Mouse (Mus musculus) regulatory T cell (primary cell): Measurements from ENCODE around the gene Letmd1.
"Not testable (repeated sequence)": the region's sequence is repeated elsewhere in the genome, so short reads cannot be mapped to it uniquely, and the experiment has no call there.

Source experiments
- in situ Hi-C: fragments of 300-600 bp; cut with MboI, MseI; formaldehyde crosslinking; loops from one replicate; pipeline ENCODE4 v1.15.1; 2025; ENCODE audit warnings: high pct_unique_total_duplicates

Letmd1 gene

DNA sequence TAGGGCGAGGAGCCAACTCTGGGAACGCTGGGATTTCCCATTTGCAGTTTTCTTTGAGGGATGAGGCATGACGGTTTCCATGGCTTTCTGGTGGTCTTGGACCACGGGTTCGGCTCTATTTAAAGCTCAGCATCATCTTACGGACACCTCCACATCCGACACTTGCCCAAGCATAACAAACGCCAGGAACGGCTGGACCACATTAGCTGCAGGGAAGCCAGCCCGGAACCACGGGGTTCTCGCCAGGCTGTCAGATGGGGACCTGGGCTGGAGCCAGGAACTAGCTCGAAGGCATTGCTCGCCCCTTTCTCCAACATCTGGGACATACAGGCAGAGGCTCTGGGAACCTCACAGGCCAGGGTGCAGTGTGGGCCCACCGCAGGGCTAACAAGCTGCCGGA, 17.6 kb upstream of the Letmd1 start:
- in situ Hi-C loops: loop anchor here (5.0 kb wide), 2 partner anchors 39 to 129 kb away; no protein-coding TSS in a partner anchor

DNA sequence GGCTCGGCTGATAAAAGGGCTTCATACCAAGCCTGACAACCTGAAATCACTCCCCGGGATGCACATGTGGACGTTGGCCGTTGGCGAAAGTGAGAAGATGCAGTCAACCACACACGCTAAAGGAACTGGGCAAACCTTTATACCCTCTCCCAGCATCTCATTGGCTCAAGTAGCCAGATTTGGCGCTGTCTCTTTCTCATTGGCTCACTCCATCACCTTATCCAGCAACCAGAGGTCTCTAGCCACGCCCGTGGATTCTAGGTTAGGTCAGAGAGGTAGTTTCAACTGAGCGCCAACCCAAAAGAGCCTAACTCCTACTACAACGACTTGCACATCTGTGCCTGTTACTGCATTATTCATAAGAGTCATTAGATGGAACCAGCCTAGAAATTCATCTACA, 16.3 kb upstream of the Letmd1 start:
- in situ Hi-C loops: loop anchor here (5.0 kb wide), 2 partner anchors 40 to 130 kb away; no protein-coding TSS in a partner anchor

GRCm38 (mm10) chr15:100456356-100456991, 12.3 kb upstream of the Letmd1 start:
- in situ Hi-C loops: no loop called here

DNA sequence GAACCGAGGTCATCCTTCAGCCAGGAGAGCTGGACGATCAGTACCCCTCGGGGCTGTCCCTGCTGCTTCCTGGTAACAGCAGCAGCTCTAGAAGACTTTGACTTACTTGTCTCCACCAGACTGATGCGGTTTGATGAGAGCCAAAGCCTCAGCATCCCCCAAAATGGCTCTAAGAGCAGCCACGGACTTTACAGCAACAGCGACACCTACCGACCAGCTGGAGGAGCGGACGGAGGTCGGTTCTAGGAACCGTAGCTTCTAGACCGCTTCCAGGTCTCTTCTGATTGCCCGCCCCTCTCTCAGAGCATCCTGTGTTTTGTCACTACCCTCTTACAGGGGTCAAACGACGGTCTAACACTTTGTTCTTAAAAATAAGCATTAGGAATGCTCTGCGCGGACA, 11.5 kb upstream of the Letmd1 start:
- in situ Hi-C loops: no loop called here

DNA sequence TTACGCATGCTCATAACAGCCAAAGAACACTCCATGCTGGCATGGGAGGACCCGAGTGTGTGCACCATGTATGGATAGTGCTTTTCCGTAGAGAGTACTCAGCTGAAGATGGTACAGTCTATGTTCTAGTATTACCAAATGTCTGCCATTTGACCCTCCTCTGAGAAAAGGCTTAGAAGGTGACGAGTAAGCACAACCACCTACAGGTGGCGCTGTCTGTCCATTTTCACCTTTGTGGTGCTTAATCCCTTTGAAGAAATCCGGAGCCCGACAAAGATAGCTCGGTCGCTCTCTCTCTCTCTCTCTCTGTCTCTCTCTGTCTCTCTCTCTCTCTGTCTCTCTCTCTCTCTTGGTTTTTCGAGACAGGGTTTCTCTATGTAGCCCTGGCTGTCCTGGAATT, 10.8 kb upstream of the Letmd1 start:
- in situ Hi-C loops: no loop called here

DNA sequence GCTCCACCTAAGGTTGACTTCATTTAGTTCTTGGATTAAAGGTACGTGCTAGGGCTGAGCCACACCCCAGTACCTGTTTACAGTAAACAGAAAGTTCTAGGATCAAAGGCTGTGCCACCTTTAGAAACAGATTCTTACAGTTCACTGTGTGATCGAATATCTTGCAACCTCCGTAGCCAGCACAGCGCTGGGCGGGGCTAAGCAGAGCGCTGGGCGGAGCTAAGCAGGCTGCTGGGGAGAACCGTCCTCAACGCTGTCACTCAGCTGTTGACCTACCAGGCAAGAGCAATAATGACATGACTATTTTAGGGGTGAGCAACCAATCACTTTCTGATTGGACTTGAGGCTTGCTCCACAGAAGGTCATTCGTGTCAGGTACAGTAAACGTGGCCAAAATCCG, 7.9 kb upstream of the Letmd1 start:
- in situ Hi-C loops: loop anchor here (5.0 kb wide), 1 partner anchor 151 kb away; no protein-coding TSS in a partner anchor

- in situ Hi-C loops: loop anchor here (5.0 kb wide), 1 partner anchor 151 kb away; no protein-coding TSS in a partner anchor
Measured at GRCm38 (mm10) chr15:100461646-100462045, 7.2 kb upstream of the Letmd1 start.

DNA sequence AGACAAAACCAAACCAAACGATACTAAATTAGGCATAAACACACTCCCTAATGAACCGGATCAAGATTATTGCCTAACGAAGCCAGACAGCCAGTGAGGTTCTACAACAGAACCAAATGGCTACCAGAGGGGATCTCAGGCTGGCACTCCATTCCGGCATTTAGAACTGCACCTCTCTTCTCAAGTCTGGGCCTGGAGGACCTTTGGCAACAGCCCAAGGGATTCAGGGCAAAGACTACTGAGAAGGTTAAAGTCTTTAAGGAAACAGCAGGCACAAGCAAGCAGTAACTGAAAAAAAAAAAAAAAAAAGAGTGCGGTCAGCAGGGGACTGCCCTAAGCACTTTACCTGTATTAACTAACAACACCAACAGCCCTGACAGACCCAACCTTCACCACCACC, 6.7 kb upstream of the Letmd1 start:
- in situ Hi-C loops: loop anchor here (5.0 kb wide), 1 partner anchor 150 kb away; no protein-coding TSS in a partner anchor

GRCm38 (mm10) chr15:100463712-100464111, 5.1 kb upstream of the Letmd1 start:
- in situ Hi-C loops: loop anchor here (5.0 kb wide), 1 partner anchor 149 kb away; no protein-coding TSS in a partner anchor

DNA sequence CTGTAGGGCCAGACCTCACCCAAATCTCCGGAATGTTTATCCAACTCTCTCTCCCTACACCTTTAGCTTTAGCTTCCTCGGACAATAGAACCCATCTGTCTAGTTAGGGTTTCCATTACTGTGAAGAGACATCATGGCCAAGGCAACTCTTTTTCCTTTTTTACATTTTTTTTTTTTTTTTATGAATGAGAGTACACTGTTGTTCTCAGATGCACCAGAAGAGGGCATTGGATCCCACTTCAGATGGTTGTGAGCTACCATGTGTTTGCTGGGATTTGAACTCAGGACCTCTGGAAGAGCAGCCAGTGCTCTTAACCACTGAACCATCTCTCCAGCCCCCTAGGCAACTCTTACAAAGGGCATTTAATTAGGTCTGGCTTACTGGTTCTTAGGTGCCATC, 3.4 kb upstream of the Letmd1 start:
- in situ Hi-C loops: no loop called here

DNA sequence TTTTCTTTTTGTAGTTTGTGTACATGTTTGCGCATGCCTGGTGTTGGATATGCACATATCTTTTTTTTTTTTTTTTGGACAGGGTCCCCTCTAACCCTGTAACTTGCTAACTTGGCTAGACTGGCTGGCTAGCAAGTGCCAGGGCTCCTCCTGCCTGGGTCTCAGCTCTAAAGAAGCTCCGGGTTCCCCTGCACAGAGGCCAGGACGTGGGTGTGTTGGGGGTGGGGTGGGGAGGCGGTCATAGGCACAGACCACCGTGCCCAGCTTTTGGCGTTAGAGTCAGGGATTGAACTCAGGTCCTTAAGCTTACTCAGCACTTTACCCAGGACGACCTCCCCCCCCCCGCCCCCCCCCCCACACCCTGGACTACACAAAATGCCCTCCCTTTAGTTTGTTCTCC, 1.1 kb upstream of the Letmd1 start:
- in situ Hi-C loops: no loop called here

DNA sequence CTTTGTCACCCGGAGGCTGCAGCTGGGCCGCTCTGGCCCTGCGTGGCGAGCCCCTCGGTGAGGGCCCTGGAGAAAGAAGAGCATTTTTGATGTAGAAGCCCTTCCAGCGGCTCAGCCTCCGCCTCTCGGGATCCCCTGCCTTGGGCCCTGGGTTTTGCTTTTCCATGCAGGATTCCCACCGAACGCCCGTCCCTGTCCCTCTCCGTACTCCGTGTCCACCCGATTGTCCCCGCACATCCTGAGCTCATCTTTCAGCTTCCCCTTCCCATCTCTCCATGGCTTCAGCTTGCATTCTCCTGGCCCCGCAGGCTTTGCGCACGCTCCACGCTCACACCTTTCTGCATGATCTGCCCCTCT, 344 bp downstream of the Letmd1 start:
- in situ Hi-C loops: no loop called here

DNA sequence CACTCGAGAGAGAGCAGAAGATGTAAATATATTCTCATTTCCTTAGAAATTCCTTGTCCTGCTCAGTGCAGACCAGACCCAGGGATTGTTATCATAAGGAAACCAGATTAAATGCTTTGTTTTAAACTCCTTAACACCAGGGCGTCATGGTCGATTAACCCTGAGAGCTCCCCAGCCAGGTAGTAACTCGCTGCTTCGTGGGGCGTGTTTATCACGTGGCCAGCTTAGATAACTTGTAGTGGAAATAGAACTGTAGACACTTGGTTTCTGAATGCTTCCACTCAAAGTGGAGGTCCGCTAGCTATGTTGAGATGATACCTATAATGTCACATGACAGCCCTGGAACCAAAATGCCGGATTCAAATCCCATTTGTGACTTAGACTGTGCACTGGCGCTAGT, 1.2 kb downstream of the Letmd1 start:
- in situ Hi-C loops: no loop called here

- in situ Hi-C loops: no loop called here
Measured at GRCm38 (mm10) chr15:100473926-100474503, 5.2 kb downstream of the Letmd1 start.

DNA sequence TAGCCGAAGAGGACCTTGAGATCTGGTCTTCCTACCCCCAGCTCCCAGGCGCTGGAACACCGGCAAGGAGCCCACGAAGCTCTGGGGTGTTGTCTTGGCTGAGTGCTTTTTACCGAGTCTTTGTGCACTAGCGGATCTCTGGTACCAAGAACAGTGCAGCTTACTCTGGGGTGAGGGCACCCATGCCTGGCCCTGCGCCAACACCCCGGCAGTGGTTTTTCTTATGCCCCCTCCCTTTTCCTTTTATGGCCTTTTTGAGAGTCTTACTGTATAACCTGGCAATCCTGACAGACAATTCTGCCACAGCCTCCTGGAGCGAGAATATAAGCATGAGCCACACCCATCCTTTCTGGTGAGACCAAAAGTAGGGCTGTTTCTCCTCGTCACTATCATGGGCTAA, 9.5 kb downstream of the Letmd1 start:
- in situ Hi-C loops: no loop called here

DNA sequence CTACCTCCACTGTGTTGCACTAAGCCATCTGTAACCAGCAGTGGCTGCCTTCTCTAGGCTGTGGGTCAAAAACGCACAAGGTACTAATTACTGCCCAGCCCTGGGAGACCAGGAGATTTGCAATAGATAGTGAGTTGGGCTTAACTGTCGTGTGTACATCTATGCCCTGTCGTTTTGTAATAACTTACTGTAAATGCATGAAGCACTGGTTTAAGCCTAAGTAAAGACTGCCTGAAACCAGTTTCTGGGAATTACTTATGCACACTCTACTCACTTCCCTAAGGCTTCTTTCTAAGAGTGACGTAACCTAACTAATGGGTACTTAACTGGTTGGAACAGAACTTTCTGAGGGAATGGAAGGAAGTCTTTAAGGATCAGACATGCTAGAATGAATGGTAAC, 10.1 kb downstream of the Letmd1 start:
- in situ Hi-C loops: no loop called here

- in situ Hi-C loops: no loop called here
Measured at GRCm38 (mm10) chr15:100485576-100485975, 16.8 kb downstream of the Letmd1 start.

DNA sequence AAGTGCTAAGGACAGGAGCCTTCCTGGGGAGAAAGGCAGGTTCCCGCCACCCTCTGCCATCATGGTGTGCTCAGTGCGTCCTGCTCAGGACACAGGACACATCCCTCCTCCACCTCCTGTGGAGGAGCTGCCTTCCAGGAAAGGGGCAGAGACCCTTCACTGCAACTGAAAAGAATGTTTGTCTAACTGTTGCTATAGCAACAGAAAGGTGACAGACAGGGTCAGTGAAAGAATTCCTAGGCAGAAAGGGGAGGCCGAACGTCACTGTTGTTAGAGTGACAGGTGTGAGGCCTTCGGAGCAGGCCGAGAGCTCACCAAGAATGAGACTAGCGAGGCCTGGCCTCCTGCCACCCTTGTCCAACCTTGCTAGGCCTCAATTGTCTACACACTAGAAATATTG, 17.6 kb downstream of the Letmd1 start:
- in situ Hi-C loops: no loop called here

GRCm38 (mm10) chr15:100487050-100487449, 18.2 kb downstream of the Letmd1 start:
- in situ Hi-C loops: no loop called here

GRCm38 (mm10) chr15:100488297-100488696, 19.5 kb downstream of the Letmd1 start:
- in situ Hi-C loops: not testable (repeated sequence)

GRCm38 (mm10) chr15:100489263-100489662, 20.4 kb downstream of the Letmd1 start:
- in situ Hi-C loops: no loop called here

DNA sequence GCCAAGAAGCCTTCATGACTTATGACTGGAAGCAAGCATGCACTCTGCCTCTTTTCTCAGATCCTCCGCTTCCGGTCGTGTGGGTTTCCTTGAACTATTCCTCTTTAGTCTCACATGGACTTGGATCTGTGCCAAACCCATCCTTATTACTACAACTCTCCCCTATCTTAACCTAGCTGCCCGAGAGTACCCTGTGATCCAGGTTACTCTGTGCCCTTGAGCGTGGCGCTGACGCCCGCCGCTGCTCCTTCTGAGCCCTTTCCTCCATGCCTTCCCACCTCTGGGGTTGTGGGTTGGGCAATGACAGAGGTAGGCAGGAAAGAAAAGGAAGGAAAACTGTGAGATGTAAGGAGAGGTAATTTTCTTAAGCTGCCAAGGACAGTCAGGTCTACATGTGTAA, 23.1 kb downstream of the Letmd1 start:
- in situ Hi-C loops: loop anchor here (10.0 kb wide), 1 partner anchor 1253 kb away; the partner anchor contains the start of gene Krt71

DNA sequence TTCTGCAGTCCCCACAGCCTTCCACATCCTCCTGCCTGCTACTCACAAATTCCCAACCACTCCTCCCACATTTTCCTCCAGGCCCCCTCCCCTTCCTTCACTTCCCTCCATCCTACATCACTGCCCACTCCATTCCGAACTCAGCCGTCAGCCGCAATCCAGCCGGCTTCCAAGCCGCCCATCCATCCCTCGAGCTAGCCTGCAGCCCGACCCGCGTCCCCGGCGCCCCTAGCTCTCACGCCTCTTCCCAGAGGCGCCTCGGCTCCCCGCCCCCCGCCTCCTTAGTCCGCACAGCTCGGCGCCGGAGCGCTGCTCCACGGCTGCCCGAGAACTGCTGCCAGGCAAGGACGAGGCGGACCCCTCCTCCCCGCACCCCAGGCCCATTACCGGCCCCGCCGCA, 25.8 kb downstream of the Letmd1 start:
- in situ Hi-C loops: loop anchor here (10.0 kb wide), 1 partner anchor 1250 kb away; the partner anchor contains the start of gene Krt71
